Mouse (Mus musculus) neural tube, embryonic 12.5 days (tissue): ENCODE data around the gene Fgl2. TPM values are rescaled to one million over a fixed set of nuclear protein-coding genes. Genes with fewer than 3 reads are reported as not detected.
"Not testable (repeated sequence)": the region's sequence is repeated elsewhere in the genome, so short reads cannot be mapped to it uniquely, and the experiment has no call there.

Experiments used
- ATAC-seq: fragments of 200-750 bp; cut with Nextera tagmentation; 2 replicates; pipeline ENCODE4 v1.8.0; 2017; ENCODE audit warnings: low read depth, mild to moderate bottlenecking, moderate TSS enrichment, moderate library complexity; ENCODE audit not compliant: low FRiP score
- H3K27ac ChIP-seq: fragments of 300-500 bp; sonication (generic); 2 replicates; pipeline ENCODE4 v1.5.1; 2016
- H3K27me3 ChIP-seq: fragments of 300-500 bp; sonication (generic); replicated peaks from 2 replicates; pipeline ENCODE4 v1.6.1; 2016; ENCODE audit warnings: mild to moderate bottlenecking
- H3K36me3 ChIP-seq: fragments of 300-500 bp; sonication (generic); 2 replicates; pipeline ENCODE4 v1.6.1; 2016; ENCODE audit warnings: mild to moderate bottlenecking
- H3K4me1 ChIP-seq: fragments of 300-500 bp; sonication (generic); 2 replicates; pipeline ENCODE4 v1.6.1; 2016
- H3K4me2 ChIP-seq: fragments of 300-500 bp; sonication (generic); replicated peaks from 2 replicates; pipeline ENCODE4 v1.6.1; 2016; ENCODE audit warnings: mild to moderate bottlenecking
- H3K4me3 ChIP-seq: fragments of 300-500 bp; sonication (generic); 2 replicates; pipeline ENCODE4 v1.5.1; 2016
- H3K9ac ChIP-seq: fragments of 300-500 bp; sonication (generic); 2 replicates; pipeline ENCODE4 v1.6.1; 2016; ENCODE audit warnings: mild to moderate bottlenecking
- H3K9me3 ChIP-seq: fragments of 300-500 bp; sonication (generic); 2 replicates; pipeline ENCODE4 v1.6.1; 2016; ENCODE audit warnings: mild to moderate bottlenecking
- WGBS: fragments of 180-500 bp; shearing (Covaris S2); methylation state at CpG from one replicate; pipeline ENCODE4 v1.1.7; 2016; 5-methylcytosine and 5-hydroxymethylcytosine counted together
- polyA plus RNA-seq: library from polyadenylated mRNA; unstranded; fragments of >200 nt; fragmentation: Nextera tagmentation; extraction: Ambion mirVana; gene quantifications from 2 replicates; pipeline ENCODE4 v1.2.1, GENCODE M21; 2016

The Fgl2 gene
- polyA plus RNA-seq, result 2.3 and 3.5 TPM in 2 replicates

- Histone ChIP-seq H3K27ac (no peak within 1 kb of the TSS), H3K27me3 (no peaks in the 10 kb centered on the region), H3K9me3 (no peaks in the 10 kb centered on the region), H3K4me2 (peak within 1 kb of the TSS; percentile 78), H3K4me3 (peak within 1 kb of the TSS; percentile 39), H3K9ac (peak within 1 kb of the TSS; percentile 57), H3K36me3 (no peaks in the 10 kb centered on the region), H3K4me1 (peaks cover 6% of the 10 kb centered on the region; the same call in 1 of the 2 replicates)
- WGBS, result 7% methylated on average over 31 of the region's 31 CpGs
- peak; percentile 93 for ATAC-seq
These were observed at the start of gene Fgl2 for GRCm38 (mm10) chr5:21372493-21373179. Gene Fgl2 (plus strand): TSS chr5:21372642.

- peak; percentile 66; the same call in 1 of the 2 replicates for ATAC-seq
- 38% methylated on average over 1 of the region's 1 CpGs for whole genome bisulfite sequencing
These were observed 45.9 kb upstream of the Fgl2 start for GRCm38 (mm10) chr5:21326494-21326893.

GRCm38 (mm10) chr5:21328560-21328959, 43.9 kb upstream of the Fgl2 start:
- no peak for ATAC-seq
- no peak overlapping the region for H3K27ac ChIP-seq
- H3K4me1 ChIP-seq, result peaks cover 10% of the 10 kb centered on the region
- no peak overlapping the region for H3K4me3 ChIP-seq
- H3K36me3 ChIP-seq, result no peaks in the 10 kb centered on the region
- 76% methylated on average over 1 of the region's 1 CpGs for WGBS
- H3K27me3 ChIP-seq, result no peaks in the 10 kb centered on the region
- H3K9ac ChIP-seq, result no peak overlapping the region
- H3K4me2 ChIP-seq, result no peak overlapping the region
- no peaks in the 10 kb centered on the region for H3K9me3 ChIP-seq

More at GRCm38 (mm10) chr5:21326494-21326893, 45.9 kb upstream of the Fgl2 start:
- Histone ChIP-seq H3K27ac (no peak overlapping the region), H3K4me1 (peaks cover 10% of the 10 kb centered on the region), H3K9me3 (no peaks in the 10 kb centered on the region), H3K4me2 (no peak overlapping the region), H3K4me3 (no peak overlapping the region), H3K27me3 (no peaks in the 10 kb centered on the region), H3K9ac (no peak overlapping the region), H3K36me3 (no peaks in the 10 kb centered on the region)

- no peak overlapping the region for H3K27ac ChIP-seq
These were observed 42.5 kb upstream of the Fgl2 start for GRCm38 (mm10) chr5:21329672-21330665.

GRCm38 (mm10) chr5:21331656-21332055, 40.8 kb upstream of the Fgl2 start:
- Histone ChIP-seq H3K4me3 (no peak overlapping the region), H3K27ac (no peak overlapping the region), H3K4me2 (no peak overlapping the region), H3K9me3 (no peaks in the 10 kb centered on the region), H3K27me3 (no peaks in the 10 kb centered on the region), H3K4me1 (peaks cover 10% of the 10 kb centered on the region), H3K36me3 (no peaks in the 10 kb centered on the region), H3K9ac (no peak overlapping the region)
- no peak for ATAC-seq
- WGBS, result 86% methylated on average over 5 of the region's 5 CpGs

More at GRCm38 (mm10) chr5:21329672-21330665, 42.5 kb upstream of the Fgl2 start:
- Histone ChIP-seq H3K36me3 (no peaks in the 10 kb centered on the region), H3K4me2 (no peak overlapping the region), H3K4me1 (peaks cover 10% of the 10 kb centered on the region), H3K27me3 (no peaks in the 10 kb centered on the region), H3K4me3 (no peak overlapping the region), H3K9me3 (no peaks in the 10 kb centered on the region), H3K9ac (no peak overlapping the region)
- ATAC-seq, result 0 out of 2 replicates have a peak, but pooled peaks have one; percentile 56
- WGBS, result 54% methylated on average over 11 of the region's 11 CpGs

GRCm38 (mm10) chr5:21332119-21332518, 40.3 kb upstream of the Fgl2 start:
- H3K4me2 ChIP-seq, result no peak overlapping the region
- 79% methylated on average over 1 of the region's 1 CpGs for WGBS
- H3K4me1 ChIP-seq, result peaks cover 10% of the 10 kb centered on the region
- no peaks in the 10 kb centered on the region for H3K9me3 ChIP-seq
- no peaks in the 10 kb centered on the region for H3K36me3 ChIP-seq
- no peak overlapping the region for H3K9ac ChIP-seq
- no peak overlapping the region for H3K4me3 ChIP-seq
- H3K27me3 ChIP-seq, result no peaks in the 10 kb centered on the region
- no peak overlapping the region for H3K27ac ChIP-seq
- ATAC-seq, result no peak

GRCm38 (mm10) chr5:21342265-21342664, 30.2 kb upstream of the Fgl2 start:
- not testable (repeated sequence) for H3K27ac ChIP-seq, H3K9me3 ChIP-seq, H3K4me3 ChIP-seq, H3K27me3 ChIP-seq, ATAC-seq, H3K4me2 ChIP-seq, H3K9ac ChIP-seq, H3K36me3 ChIP-seq, H3K4me1 ChIP-seq

GRCm38 (mm10) chr5:21348366-21348765, 24.1 kb upstream of the Fgl2 start:
- ATAC-seq, result no peak
- Histone ChIP-seq H3K9me3 (no peaks in the 10 kb centered on the region), H3K27ac (no peak overlapping the region), H3K4me2 (no peak overlapping the region), H3K4me1 (no peaks in the 10 kb centered on the region), H3K4me3 (no peak overlapping the region), H3K36me3 (no peaks in the 10 kb centered on the region), H3K9ac (no peak overlapping the region), H3K27me3 (no peaks in the 10 kb centered on the region)
- WGBS, result 91% methylated on average over 7 of the region's 7 CpGs

- H3K4me1 ChIP-seq, result peaks cover 7% of the 10 kb centered on the region
- ATAC-seq, result no peak
- no peak overlapping the region for H3K9ac ChIP-seq
- H3K4me3 ChIP-seq, result no peak overlapping the region
- no peak overlapping the region for H3K4me2 ChIP-seq
- H3K27me3 ChIP-seq, result no peaks in the 10 kb centered on the region
- H3K9me3 ChIP-seq, result no peaks in the 10 kb centered on the region
- no peaks in the 10 kb centered on the region for H3K36me3 ChIP-seq
- no peak overlapping the region for H3K27ac ChIP-seq
These were observed 20.8 kb upstream of the Fgl2 start for GRCm38 (mm10) chr5:21351678-21352077.

GRCm38 (mm10) chr5:21358648-21359047, 13.8 kb upstream of the Fgl2 start:
- no peaks in the 10 kb centered on the region for H3K36me3 ChIP-seq
- no peak for ATAC-seq
- no peak overlapping the region for H3K27ac ChIP-seq
- H3K27me3 ChIP-seq, result no peaks in the 10 kb centered on the region
- H3K9ac ChIP-seq, result no peak overlapping the region
- no peak overlapping the region for H3K4me3 ChIP-seq
- peaks cover 7% of the 10 kb centered on the region for H3K4me1 ChIP-seq
- H3K9me3 ChIP-seq, result no peaks in the 10 kb centered on the region
- WGBS, result 80% methylated on average over 3 of the region's 3 CpGs
- H3K4me2 ChIP-seq, result no peak overlapping the region

- Histone ChIP-seq H3K4me3 (no peak overlapping the region), H3K27me3 (no peaks in the 10 kb centered on the region), H3K4me2 (no peak overlapping the region), H3K4me1 (no peaks in the 10 kb centered on the region), H3K36me3 (no peaks in the 10 kb centered on the region), H3K9me3 (no peaks in the 10 kb centered on the region), H3K9ac (no peak overlapping the region), H3K27ac (no peak overlapping the region)
- WGBS, result 85% methylated on average over 3 of the region's 3 CpGs
- ATAC-seq, result no peak
These were observed 9.1 kb upstream of the Fgl2 start for GRCm38 (mm10) chr5:21363343-21363742.

- H3K4me1 ChIP-seq, result no peaks in the 10 kb centered on the region
- no peak overlapping the region for H3K27ac ChIP-seq
- no peak for ATAC-seq
- 73% methylated on average over 4 of the region's 4 CpGs for WGBS
- no peaks in the 10 kb centered on the region for H3K27me3 ChIP-seq
- H3K4me2 ChIP-seq, result no peak overlapping the region
- H3K9ac ChIP-seq, result no peak overlapping the region
- no peak overlapping the region for H3K4me3 ChIP-seq
- no peaks in the 10 kb centered on the region for H3K36me3 ChIP-seq
- no peaks in the 10 kb centered on the region for H3K9me3 ChIP-seq
These were observed 5.9 kb upstream of the Fgl2 start for GRCm38 (mm10) chr5:21366338-21367053.
